Mouse (Mus musculus) lung, adult 10 weeks (tissue): ENCODE measurements around the gene Gm10306. TPM values are rescaled to one million over a fixed set of nuclear protein-coding genes. Genes with fewer than 3 reads are reported as not detected.

ENCODE experiments used
- polyA plus RNA-seq: library from polyadenylated mRNA; stranded (reverse); fragments of 350-450 nt; fragmentation: Illumina TruSeq; extraction: RNeasy Lipid Tissue Mini Kit (QIAGEN cat#74804); gene quantifications from one replicate; pipeline ENCODE4 v1.2.3, GENCODE M21; 2014; ENCODE audit warnings: low read depth, low replicate concordance; ENCODE audit not compliant: insufficient read depth

Gene Gm10306
- polyA plus RNA-seq = not detected

GRCm38 (mm10) chr4:94556265-94557054, at the start of gene Gm10306, which contains the start of gene Caap1:
Gm10306 (plus strand) TSS chr4:94556546.
Caap1 (minus strand) TSS chr4:94556796.

GRCm38 (mm10) chr4:94603031-94603629, 46.8 kb downstream of the Gm10306 start, which contains the start of gene Plaa:
Plaa (minus strand) TSS chr4:94603244.

Other genes with a start within 250 kb of the Gm10306 start
- gene Caap1, start 250 bp downstream of the Gm10306 start, polyA plus RNA-seq = 5.3 TPM
- 17.0 TPM for gene Plaa, start 46.7 kb downstream of the Gm10306 start, polyA plus RNA-seq
- gene Ift74, start 57.9 kb downstream of the Gm10306 start, polyA plus RNA-seq = 10.2 TPM
- gene Lrrc19, start 93.6 kb downstream of the Gm10306 start, polyA plus RNA-seq = not detected
- gene Tek, start 182.7 kb downstream of the Gm10306 start, polyA plus RNA-seq = 80.5 TPM